10 mouse cellular contexts compared by ENCODE assay signal in genomic region chr3:89115522-89115921, GRCm38 (mm10). TPM values are rescaled to one million over a fixed set of nuclear protein-coding genes. Genes with fewer than 3 reads are reported as not detected.
A peak's percentile ranks its signal among the peaks of the same experiment; 100 is the strongest.
DNase-seq lines count a peak whose midpoint lies in the region; ATAC-seq and TF ChIP-seq lines count a peak whose summit lies in the region.
"Had no signal": no experiment of that assay in that cellular context is flagged by ENCODE, and none has a peak within 500 bp of the region (broad histone marks: within the 10 kb centered on the region; RNA-seq: fewer than 3 reads in every experiment).

No protein-coding gene starts in this region.

- peak; percentile 34 for DNase-seq in cerebellum, adult 9-11 months
- DNase-seq in cerebellum, adult 8-10 months = no peak
- DNase-seq in thymus, postnatal 0 days (ENCODE audit: low spot score) = peak; percentile 65
- no peak for DNase-seq in thymus, adult 18-20 months
- peak; percentile 79 for DNase-seq in naive thymus-derived CD4-positive, alpha-beta T cell, adult 2 months (ENCODE audit: low read depth)
- no peak for DNase-seq in layer of hippocampus, postnatal 10 days (ENCODE audit: low spot score in 2 of 2)
- DNase-seq in testis, postnatal 10 days (ENCODE audit: low spot score) = no peak

- no peaks in the 10 kb centered on the region for H3K4me1 ChIP-seq in intestine, postnatal 0 days (replicated peaks; ENCODE audit: control insufficient read depth, insufficient read depth, low read length)

- H3K27ac ChIP-seq in intestine, postnatal 0 days (ENCODE audit: low read depth, low read length) = no peak overlapping the region

- 4% methylated on average over 2 of the region's 2 CpGs for whole genome bisulfite sequencing in intestine, postnatal 0 days

- no peaks in the 10 kb centered on the region for H3K9me3 ChIP-seq in intestine, postnatal 0 days (ENCODE audit: control insufficient read depth)
- H3K9me3 ChIP-seq: megakaryocyte, embryonic 14.5 days had no signal

- H3K27me3 ChIP-seq in intestine, postnatal 0 days (replicated peaks; ENCODE audit: control insufficient read depth, insufficient read depth, low read length) = no peaks in the 10 kb centered on the region

- peak; percentile 43; the same call in 1 of the 2 replicates for ATAC-seq in intestine, postnatal 0 days

- peak; percentile 73 for TF ChIP-seq CTCF in intestine, postnatal 0 days (IDR thresholded peaks at IDR 0.05; ENCODE audit: low read depth)

- H3K9ac ChIP-seq in intestine, postnatal 0 days (ENCODE audit: low read depth, low read length) = no peak overlapping the region

- H3K36me3 ChIP-seq in intestine, postnatal 0 days (ENCODE audit: control insufficient read depth, insufficient read depth) = no peaks in the 10 kb centered on the region

- H3K4me2 ChIP-seq in intestine, postnatal 0 days (replicated peaks; ENCODE audit: low read depth) = no peak overlapping the region

- H3K4me3 ChIP-seq in intestine, postnatal 0 days (ENCODE audit: low read depth, low read length) = no peak overlapping the region
- H3K4me3 ChIP-seq: megakaryocyte, embryonic 14.5 days had no signal

RNA-seq across cellular contexts. Expression of gene Fdps, which starts 13.8 kb away (rescaled TPM):
- 180 and 193 TPM in 2 replicates for polyA plus RNA-seq in thymus, postnatal 0 days (2015; fragmentation: Nextera tagmentation; extraction: Ambion mirVana)
- polyA plus RNA-seq in intestine, postnatal 0 days (2015; fragmentation: Nextera tagmentation; extraction: Ambion mirVana) = 138 and 154 TPM in 2 replicates
- total RNA-seq in layer of hippocampus, postnatal 10 days (2021) = 100 to 1,000 TPM; 159 to 162 TPM

RNA-seq across cellular contexts. Expression of gene Gm43738, which starts 14.6 kb away (rescaled TPM):
- not detected in 2 replicates for polyA plus RNA-seq in thymus, postnatal 0 days (2015; fragmentation: Nextera tagmentation; extraction: Ambion mirVana)
- polyA plus RNA-seq in intestine, postnatal 0 days (2015; fragmentation: Nextera tagmentation; extraction: Ambion mirVana) = not detected in 2 replicates
- total RNA-seq in layer of hippocampus, postnatal 10 days (2021) = under 1 TPM in 1 of 2 experiments, not detected in 1; 0.18 TPM
- total RNA-seq: heart, adult 18-20 months had no signal

RNA-seq across cellular contexts. Expression of gene Pklr, which starts 20.4 kb away (rescaled TPM):
- not detected in 2 replicates for polyA plus RNA-seq in thymus, postnatal 0 days (2015; fragmentation: Nextera tagmentation; extraction: Ambion mirVana)
- 91.8 and 103 TPM in 2 replicates for polyA plus RNA-seq in intestine, postnatal 0 days (2015; fragmentation: Nextera tagmentation; extraction: Ambion mirVana)
- total RNA-seq in layer of hippocampus, postnatal 10 days (2021) = under 1 TPM; 0.22 to 0.48 TPM
- total RNA-seq: heart, adult 18-20 months had no signal

RNA-seq across cellular contexts. Expression of gene Rusc1, which starts 22.4 kb away (rescaled TPM):
- polyA plus RNA-seq in thymus, postnatal 0 days (2015; fragmentation: Nextera tagmentation; extraction: Ambion mirVana) = 12.1 and 13.4 TPM in 2 replicates
- polyA plus RNA-seq in intestine, postnatal 0 days (2015; fragmentation: Nextera tagmentation; extraction: Ambion mirVana) = 29.0 and 32.5 TPM in 2 replicates
- total RNA-seq in layer of hippocampus, postnatal 10 days (2021) = 100 to 1,000 TPM; 164 to 173 TPM

RNA-seq across cellular contexts. Expression of gene Hcn3, which starts 44.5 kb away (rescaled TPM):
- polyA plus RNA-seq in thymus, postnatal 0 days (2015; fragmentation: Nextera tagmentation; extraction: Ambion mirVana) = 1.4 and 1.9 TPM in 2 replicates
- 1.1 TPM in 2 replicates for polyA plus RNA-seq in intestine, postnatal 0 days (2015; fragmentation: Nextera tagmentation; extraction: Ambion mirVana)
- total RNA-seq in layer of hippocampus, postnatal 10 days (2021) = 10 to 100 TPM; 30.9 to 35.1 TPM

Comparison
In these comparisons a context has a peak if more than half of its experiments do, and no peak if none do; other contexts are left out.
1. DNase-seq: peak in cerebellum, adult 9-11 months (single experiment), thymus, postnatal 0 days (single experiment) and naive thymus-derived CD4-positive, alpha-beta T cell, adult 2 months (single experiment); none in cerebellum, adult 8-10 months (single experiment), thymus, adult 18-20 months (0 of 2), layer of hippocampus, postnatal 10 days (0 of 2) and testis, postnatal 10 days (single experiment).
2. RNA of gene Pklr, which starts 20.4 kb away (polyA plus RNA-seq): 91.8 to 103 TPM in intestine, postnatal 0 days; not detected in thymus, postnatal 0 days; every median in the first group is over 10 times any median in the second.